Mouse (Mus musculus) hindbrain, embryonic 14.5 days (tissue): ENCODE data around the gene Mrrf. TPM values are rescaled to one million over a fixed set of nuclear protein-coding genes. Genes with fewer than 3 reads are reported as not detected.

Source experiments
- polyA plus RNA-seq: library from polyadenylated mRNA; unstranded; fragments of >200 nt; fragmentation: Nextera tagmentation; extraction: Ambion mirVana; gene quantifications from 2 replicates; pipeline ENCODE4 v1.2.1, GENCODE M21; 2014

The Mrrf gene
- polyA plus RNA-seq, 1 experiment from 2014 or later: 30.8 TPM

Other genes starting within 250 kb of the Mrrf start
- gene Ttll11, start 156.5 kb upstream of the Mrrf start, polyA plus RNA-seq: 6.6 and 7.9 TPM in 2 replicates
- 324 and 335 TPM in 2 replicates for gene Ndufa8, start 87.0 kb upstream of the Mrrf start, polyA plus RNA-seq
- 3.1 and 4.2 TPM in 2 replicates for gene Morn5, start 86.9 kb upstream of the Mrrf start, polyA plus RNA-seq
- gene Lhx6, start 31.0 kb upstream of the Mrrf start, polyA plus RNA-seq: 0.90 and 1.2 TPM in 2 replicates
- gene Rbm18, start 384 bp downstream of the Mrrf start, polyA plus RNA-seq: 130 and 137 TPM in 2 replicates
- 6.5 and 7.6 TPM in 2 replicates for gene Ptgs1, start 94.0 kb downstream of the Mrrf start, polyA plus RNA-seq
- gene Olfr338, start 237.1 kb downstream of the Mrrf start, polyA plus RNA-seq: not detected in 2 replicates